Mouse (Mus musculus) hindbrain, embryonic 11.5 days (tissue): Measurements from ENCODE around the gene Sh3gl3. TPM values are rescaled to one million over a fixed set of nuclear protein-coding genes. Genes with fewer than 3 reads are reported as not detected.

Source experiments
- ATAC-seq: fragments of 200-750 bp; cut with Nextera tagmentation; 2 replicates; pipeline ENCODE4 v1.8.0; 2017; ENCODE audit warnings: mild to moderate bottlenecking, moderate TSS enrichment, moderate library complexity; ENCODE audit not compliant: low FRiP score
- DNase-seq: peaks from one replicate; pipeline ENCODE4 v3.0.0-alpha.2; 2015; ENCODE audit warnings: low spot score
- H3K27ac ChIP-seq: fragments of 300-500 bp; sonication (generic); 2 replicates; pipeline ENCODE4 v1.5.1; 2014; ENCODE audit warnings: mild to moderate bottlenecking, low read depth, low read length
- H3K27me3 ChIP-seq: fragments of 300-500 bp; sonication (generic); 2 replicates; pipeline ENCODE4 v1.6.1; 2014; ENCODE audit warnings: mild to moderate bottlenecking, low read length, moderate library complexity, mixed read lengths; ENCODE audit not compliant: control insufficient read depth, insufficient read depth
- H3K36me3 ChIP-seq: fragments of 300-500 bp; sonication (generic); 2 replicates; pipeline ENCODE4 v1.6.1; 2014; ENCODE audit warnings: mild to moderate bottlenecking, low read length, moderate library complexity, mixed read lengths; ENCODE audit not compliant: control insufficient read depth, insufficient read depth
- H3K4me1 ChIP-seq: fragments of 300-500 bp; sonication (generic); replicated peaks from 2 replicates; pipeline ENCODE4 v1.6.1; 2014; ENCODE audit warnings: low read length, mixed read lengths; ENCODE audit not compliant: control insufficient read depth, insufficient read depth
- H3K4me2 ChIP-seq: fragments of 300-500 bp; sonication (generic); replicated peaks from 2 replicates; pipeline ENCODE4 v1.6.1; 2014; ENCODE audit warnings: mild to moderate bottlenecking, low read depth, low read length
- H3K4me3 ChIP-seq: fragments of 300-500 bp; sonication (generic); 2 replicates; pipeline ENCODE4 v1.5.1; 2014; ENCODE audit warnings: low read depth, low read length
- H3K9ac ChIP-seq: fragments of 300-500 bp; sonication (generic); 2 replicates; pipeline ENCODE4 v1.6.1; 2014; ENCODE audit warnings: low read depth, low read length
- H3K9me3 ChIP-seq: fragments of 300-500 bp; sonication (generic); 2 replicates; pipeline ENCODE4 v1.6.1; 2016; ENCODE audit warnings: low read length; ENCODE audit not compliant: control insufficient read depth
- WGBS: fragments of 180-500 bp; shearing (Covaris S2); extraction: QIAGEN DNeasy Blood & Tissue Kit; methylation state at CpG from one replicate; pipeline ENCODE4 v1.1.7; 2014; 5-methylcytosine and 5-hydroxymethylcytosine counted together
- polyA plus RNA-seq: library from polyadenylated mRNA; unstranded; fragments of >200 nt; fragmentation: Nextera tagmentation; extraction: Ambion mirVana; gene quantifications from 2 replicates; pipeline ENCODE4 v1.2.1, GENCODE M21; 2014

The Sh3gl3 gene
- polyA plus RNA-seq, 1 experiment from 2014 or later, result 17.5 TPM

- 24% methylated on average over 10 of the region's 10 CpGs for WGBS
- H3K9ac ChIP-seq, result no peak overlapping the region
- H3K9me3 ChIP-seq, result no peaks in the 10 kb centered on the region
- no peak for ATAC-seq
- H3K27ac ChIP-seq, result no peak overlapping the region
- DNase-seq, result no peak
- H3K4me1 ChIP-seq, result no peaks in the 10 kb centered on the region
- H3K36me3 ChIP-seq, result no peaks in the 10 kb centered on the region
- no peak overlapping the region for H3K4me3 ChIP-seq
- no peaks in the 10 kb centered on the region for H3K27me3 ChIP-seq
- H3K4me2 ChIP-seq, result no peak overlapping the region
Measured at GRCm38 (mm10) chr7:82223906-82224846, 50.5 kb downstream of the Sh3gl3 start.

GRCm38 (mm10) chr7:82233201-82233600 lies 59.6 kb downstream of the Sh3gl3 start:
- no peak for ATAC-seq
- 67% methylated on average over 7 of the region's 7 CpGs for WGBS

DNA sequence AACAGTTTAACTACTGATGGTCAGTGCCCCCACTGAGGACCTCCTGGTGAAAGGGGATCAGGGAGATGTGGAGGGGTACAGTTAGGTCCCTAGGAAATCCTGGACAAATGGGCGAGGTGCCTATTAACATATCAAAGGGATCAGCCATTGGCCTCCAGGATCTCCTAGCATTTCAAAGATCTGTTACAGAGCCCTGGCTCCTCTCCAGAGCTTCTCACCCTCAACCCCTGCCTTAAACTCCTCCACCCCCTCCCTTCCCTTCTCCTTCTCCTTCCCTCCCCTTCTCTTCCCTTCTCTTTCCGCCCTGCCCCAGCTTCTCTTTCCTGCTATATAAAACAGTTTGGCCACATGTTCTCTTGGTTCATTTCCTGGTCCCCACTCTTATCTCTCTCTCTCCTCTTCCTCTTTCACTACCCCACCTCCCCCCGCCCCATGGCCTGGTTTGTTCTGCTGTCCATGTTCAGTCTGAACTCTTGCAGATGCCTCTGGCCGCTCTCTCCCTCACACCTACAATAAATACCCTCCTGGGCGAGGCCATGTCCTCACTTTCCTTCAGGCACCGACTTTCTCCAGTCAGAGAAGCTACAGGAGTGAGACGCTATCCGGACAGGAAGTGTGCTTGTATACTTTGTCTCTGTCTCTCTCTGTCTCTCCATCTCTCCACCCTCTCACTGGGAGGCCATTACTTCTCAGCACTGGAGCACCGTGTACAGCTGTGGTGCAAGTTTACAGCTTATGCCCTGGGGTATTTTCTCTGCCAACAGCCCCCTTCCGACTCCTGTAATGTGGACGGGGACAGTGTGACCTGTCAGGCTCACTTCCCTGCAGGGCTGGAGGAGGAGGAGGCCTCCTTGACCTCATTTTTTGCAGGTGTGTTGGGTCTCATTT lies 60.6 kb downstream of the Sh3gl3 start:
- Histone ChIP-seq H3K4me2 (no peak overlapping the region), H3K9me3 (no peaks in the 10 kb centered on the region), H3K27ac (no peak overlapping the region), H3K9ac (no peak overlapping the region), H3K36me3 (no peaks in the 10 kb centered on the region), H3K27me3 (no peaks in the 10 kb centered on the region), H3K4me1 (no peaks in the 10 kb centered on the region), H3K4me3 (no peak overlapping the region)
- no peak for ATAC-seq
- no peak for DNase-seq
- 37% methylated on average over 11 of the region's 11 CpGs for WGBS

More at GRCm38 (mm10) chr7:82233201-82233600, 59.6 kb downstream of the Sh3gl3 start:
- Histone ChIP-seq H3K36me3 (no peaks in the 10 kb centered on the region), H3K9ac (no peak overlapping the region), H3K27ac (no peak overlapping the region), H3K4me2 (no peak overlapping the region), H3K4me3 (no peak overlapping the region), H3K4me1 (no peaks in the 10 kb centered on the region), H3K27me3 (no peaks in the 10 kb centered on the region), H3K9me3 (no peaks in the 10 kb centered on the region)
- DNase-seq, result no peak

GRCm38 (mm10) chr7:82234898-82235290 lies 61.3 kb downstream of the Sh3gl3 start:
- H3K4me3 ChIP-seq, result no peak overlapping the region
- ATAC-seq (no peak), DNase-seq (no peak)
- 10% methylated on average over 4 of the region's 4 CpGs for WGBS
- H3K4me1 ChIP-seq, result no peaks in the 10 kb centered on the region
- no peak overlapping the region for H3K9ac ChIP-seq
- no peaks in the 10 kb centered on the region for H3K9me3 ChIP-seq
- no peak overlapping the region for H3K4me2 ChIP-seq
- no peaks in the 10 kb centered on the region for H3K27me3 ChIP-seq
- no peaks in the 10 kb centered on the region for H3K36me3 ChIP-seq
- H3K27ac ChIP-seq, result no peak overlapping the region

DNA sequence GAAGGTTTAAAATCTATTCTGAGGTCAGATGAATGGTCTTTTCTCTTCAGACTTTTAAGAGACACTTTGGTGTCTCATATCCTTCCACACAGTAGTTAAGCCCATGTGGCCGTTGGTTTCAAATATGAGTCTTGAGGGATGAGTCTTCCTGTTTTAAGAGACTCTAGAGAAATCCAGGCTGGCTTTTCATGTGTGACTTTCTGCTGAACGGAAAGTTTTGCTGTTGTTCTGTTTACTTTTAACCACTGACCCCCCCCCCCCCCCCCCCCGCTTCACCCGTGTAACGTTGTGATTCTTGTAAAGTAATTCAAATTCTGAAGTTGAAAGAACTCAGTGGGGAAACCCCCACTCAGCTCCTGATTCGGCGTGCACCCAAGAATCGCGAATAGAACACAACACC lies 61.8 kb downstream of the Sh3gl3 start:
- Histone ChIP-seq H3K4me3 (no peak overlapping the region), H3K4me1 (no peaks in the 10 kb centered on the region), H3K27ac (no peak overlapping the region), H3K36me3 (no peaks in the 10 kb centered on the region), H3K9ac (no peak overlapping the region), H3K27me3 (no peaks in the 10 kb centered on the region), H3K9me3 (no peaks in the 10 kb centered on the region), H3K4me2 (no peak overlapping the region)
- no peak for ATAC-seq
- no peak for DNase-seq
- 69% methylated on average over 8 of the region's 9 CpGs for WGBS

DNA sequence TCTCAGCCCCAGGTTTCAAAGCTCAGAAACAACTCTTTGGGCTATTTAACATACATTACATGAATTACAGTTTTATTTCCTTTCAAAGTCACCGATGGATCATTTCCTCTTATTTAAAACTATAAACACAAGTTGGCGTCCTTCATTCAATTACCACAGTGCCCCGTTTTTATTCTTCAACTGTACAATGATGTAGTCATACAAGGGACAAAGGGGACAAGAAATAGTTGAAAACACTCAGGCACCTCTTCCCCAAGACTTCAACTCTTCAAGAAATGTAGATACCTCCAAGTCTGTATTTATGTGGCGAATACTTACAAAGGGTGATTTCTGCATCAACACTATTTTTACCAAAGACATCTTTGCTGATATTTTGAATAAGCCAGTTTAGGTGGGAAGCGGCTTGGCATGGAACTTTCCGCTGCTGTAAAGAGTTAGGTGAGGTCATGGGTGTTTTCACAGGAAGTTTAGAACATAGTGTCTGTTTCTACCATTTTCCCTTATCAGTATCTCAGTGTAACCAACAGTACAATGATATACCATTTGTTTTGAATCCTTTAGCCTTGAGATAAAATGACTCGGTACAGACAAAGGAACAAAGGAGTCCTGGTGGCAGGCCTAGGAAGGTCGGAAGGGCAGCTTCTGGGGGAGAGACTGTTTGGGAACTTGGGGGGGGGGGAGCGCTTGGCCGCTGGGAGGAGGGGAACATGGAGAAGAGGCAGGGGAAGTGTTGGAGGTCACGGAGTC lies 62.7 kb downstream of the Sh3gl3 start:
- no peak overlapping the region for H3K9ac ChIP-seq
- WGBS, result 66% methylated on average over 9 of the region's 11 CpGs
- no peak for ATAC-seq

GRCm38 (mm10) chr7:82236899-82237162 lies 63.2 kb downstream of the Sh3gl3 start:
- DNase-seq (no peak), ATAC-seq (no peak)
- no peaks in the 10 kb centered on the region for H3K9me3 ChIP-seq
- no peak overlapping the region for H3K27ac ChIP-seq
- H3K4me3 ChIP-seq, result no peak overlapping the region
- no peak overlapping the region for H3K9ac ChIP-seq
- H3K4me2 ChIP-seq, result no peak overlapping the region
- no peaks in the 10 kb centered on the region for H3K36me3 ChIP-seq
- H3K27me3 ChIP-seq, result no peaks in the 10 kb centered on the region
- WGBS, result 72% methylated on average over 4 of the region's 4 CpGs
- no peaks in the 10 kb centered on the region for H3K4me1 ChIP-seq

More for the DNA sequence above, 62.7 kb downstream of the Sh3gl3 start:
- no peak for DNase-seq
- no peaks in the 10 kb centered on the region for H3K4me1 ChIP-seq
- H3K27me3 ChIP-seq, result no peaks in the 10 kb centered on the region
- no peak overlapping the region for H3K4me3 ChIP-seq
- H3K36me3 ChIP-seq, result no peaks in the 10 kb centered on the region
- H3K9me3 ChIP-seq, result no peaks in the 10 kb centered on the region
- H3K4me2 ChIP-seq, result no peak overlapping the region
- no peak overlapping the region for H3K27ac ChIP-seq

DNA sequence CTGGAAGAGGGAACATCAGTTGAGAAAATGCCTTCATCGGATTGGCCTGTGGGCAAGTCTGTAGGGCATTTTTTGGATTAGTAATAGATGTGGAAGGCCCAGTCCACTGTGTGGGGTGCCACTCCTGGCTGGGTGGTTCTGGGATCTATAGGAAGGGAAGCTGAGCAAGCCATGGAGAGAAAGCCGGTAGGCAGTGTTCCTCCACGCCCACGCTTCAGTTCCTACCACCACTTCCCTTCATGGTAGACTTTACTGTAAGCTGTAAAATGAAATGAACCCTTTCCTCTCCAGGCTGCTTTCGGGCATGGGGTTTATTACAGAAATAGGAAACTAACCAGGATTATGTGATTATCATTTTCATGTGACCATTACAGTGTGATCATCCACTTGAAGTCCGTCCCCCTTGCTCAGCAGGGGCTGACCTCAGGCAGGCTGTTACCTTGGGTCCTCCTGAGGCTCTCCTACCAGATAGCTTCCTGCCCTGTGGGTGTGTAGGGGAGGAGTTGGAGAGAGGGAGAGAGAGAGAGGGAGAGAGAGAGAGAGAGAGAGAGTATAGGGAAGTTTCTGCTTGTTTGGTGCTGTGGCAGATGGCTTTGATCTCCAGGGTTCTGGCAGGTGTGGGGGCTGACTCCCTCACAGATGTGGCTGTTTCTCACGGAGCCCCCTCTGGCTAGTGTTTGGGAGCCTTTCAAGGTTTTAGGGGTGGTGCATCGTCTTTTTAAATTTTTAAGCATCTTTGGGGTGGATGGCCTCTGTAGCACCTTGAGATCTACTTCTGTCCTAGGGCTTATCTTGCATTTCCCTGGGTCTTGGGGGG lies 67.0 kb downstream of the Sh3gl3 start:
- no peaks in the 10 kb centered on the region for H3K9me3 ChIP-seq
- H3K4me1 ChIP-seq, result no peaks in the 10 kb centered on the region
- no peak overlapping the region for H3K9ac ChIP-seq
- ATAC-seq (no peak), DNase-seq (no peak)
- WGBS, result 75% methylated on average over 8 of the region's 8 CpGs
- H3K27ac ChIP-seq, result no peak overlapping the region
- H3K27me3 ChIP-seq, result no peaks in the 10 kb centered on the region
- H3K4me2 ChIP-seq, result no peak overlapping the region
- no peak overlapping the region for H3K4me3 ChIP-seq
- H3K36me3 ChIP-seq, result no peaks in the 10 kb centered on the region
